Mouse (Mus musculus): ENCODE measurements around the gene Inpp5f.

Inpp5f gene

GRCm38 (mm10) chr7:128744684-128745485 lies 133.8 kb downstream of the Inpp5f start, which contains the start of gene Sec23ip:
Gene Sec23ip (plus strand): TSS chr7:128744943.
- DNase-seq: peak; percentile 98 to 99
